Mouse (Mus musculus): ENCODE data around the gene Rnasel.
A peak's percentile ranks its signal among the peaks of the same experiment; 100 is the strongest.
"Not testable (repeated sequence)": the region's sequence is repeated elsewhere in the genome, so short reads cannot be mapped to it uniquely, and the experiment has no call there.

Gene Rnasel

GRCm38 (mm10) chr1:153737101-153738085 lies 11.8 kb upstream of the Rnasel start:
- DNase-seq: no peak

DNA sequence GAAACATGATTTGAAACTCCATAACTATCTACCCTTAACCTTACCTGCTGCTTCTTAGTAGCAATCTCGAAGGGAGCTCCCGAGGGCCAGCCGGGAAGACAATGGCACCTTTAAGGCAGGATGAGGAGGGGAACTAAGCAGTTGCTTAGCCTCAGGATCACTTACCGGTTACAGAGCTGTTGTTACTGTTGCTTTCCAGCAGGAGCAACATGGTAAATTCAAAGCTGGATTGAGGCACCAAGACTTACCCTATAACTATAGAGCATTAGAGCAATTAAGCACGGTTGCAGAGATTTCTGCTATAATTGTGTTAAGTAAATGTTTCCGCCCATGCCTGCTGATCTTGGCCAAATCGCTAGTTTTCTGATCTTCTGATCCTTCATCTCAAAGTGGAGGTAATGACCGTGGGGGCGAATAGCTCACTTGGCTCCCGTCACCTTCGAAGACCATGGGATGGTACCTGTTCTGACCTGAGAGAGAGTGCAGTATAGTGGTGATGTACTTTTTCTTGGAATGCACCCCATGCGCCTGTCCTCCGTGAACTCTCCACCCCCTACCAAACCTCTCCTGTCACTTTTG lies 9.7 kb upstream of the Rnasel start:
- DNase-seq: no peak

- peak; percentile 65 to 71 for DNase-seq
Measured at GRCm38 (mm10) chr1:153740145-153740544, 9.1 kb upstream of the Rnasel start, which contains the start of gene Rgs16. Gene Rgs16, plus strand, starts transcription at chr1:153740349.

- DNase-seq: no peak
Measured at GRCm38 (mm10) chr1:153740775-153741400, 8.3 kb upstream of the Rnasel start.

GRCm38 (mm10) chr1:153741551-153742316 lies 7.5 kb upstream of the Rnasel start:
- DNase-seq: no peak

DNA sequence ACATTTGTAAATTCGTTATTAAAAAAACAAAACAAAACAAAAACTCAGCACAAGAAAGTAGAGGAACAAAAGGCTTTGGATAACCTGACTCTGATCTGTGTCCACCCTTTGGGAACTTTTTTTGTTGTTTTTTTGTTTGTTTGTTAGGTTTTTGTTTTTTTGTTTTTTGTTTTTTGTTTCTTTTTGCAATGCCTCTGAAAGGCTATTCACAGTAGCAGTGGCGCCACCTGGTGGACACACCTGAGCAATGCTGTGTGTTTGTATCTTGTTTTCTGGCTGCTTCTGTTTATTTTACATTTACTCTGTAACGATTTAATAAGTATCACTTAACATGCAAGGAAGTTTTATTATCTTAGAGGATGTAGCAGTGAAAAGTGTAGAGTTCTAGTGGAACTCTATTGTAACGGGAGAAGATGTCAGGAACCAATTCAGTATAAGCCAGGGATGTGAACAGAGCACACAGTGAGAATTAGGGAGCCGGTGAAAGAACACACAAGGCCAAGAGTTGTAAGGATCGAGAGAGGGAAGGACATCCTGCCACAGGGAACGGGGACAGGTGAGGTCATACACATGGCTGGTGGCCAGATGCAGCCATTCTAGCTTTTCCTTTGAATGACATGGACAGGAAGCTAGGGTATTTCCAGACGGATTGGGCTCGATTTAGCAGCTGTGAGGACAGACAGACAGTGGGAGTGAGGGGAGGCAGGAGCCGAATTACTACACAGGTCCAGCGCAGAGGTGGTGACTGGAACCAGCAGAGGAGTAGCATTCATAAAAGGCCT lies 6.7 kb upstream of the Rnasel start:
- peak; percentile 46 to 60 for DNase-seq

GRCm38 (mm10) chr1:153746119-153746670 lies 3.0 kb upstream of the Rnasel start:
- no peak for DNase-seq

- DNase-seq: peak; percentile 55 to 67
Measured at GRCm38 (mm10) chr1:153746728-153747127, 2.5 kb upstream of the Rnasel start.

DNA sequence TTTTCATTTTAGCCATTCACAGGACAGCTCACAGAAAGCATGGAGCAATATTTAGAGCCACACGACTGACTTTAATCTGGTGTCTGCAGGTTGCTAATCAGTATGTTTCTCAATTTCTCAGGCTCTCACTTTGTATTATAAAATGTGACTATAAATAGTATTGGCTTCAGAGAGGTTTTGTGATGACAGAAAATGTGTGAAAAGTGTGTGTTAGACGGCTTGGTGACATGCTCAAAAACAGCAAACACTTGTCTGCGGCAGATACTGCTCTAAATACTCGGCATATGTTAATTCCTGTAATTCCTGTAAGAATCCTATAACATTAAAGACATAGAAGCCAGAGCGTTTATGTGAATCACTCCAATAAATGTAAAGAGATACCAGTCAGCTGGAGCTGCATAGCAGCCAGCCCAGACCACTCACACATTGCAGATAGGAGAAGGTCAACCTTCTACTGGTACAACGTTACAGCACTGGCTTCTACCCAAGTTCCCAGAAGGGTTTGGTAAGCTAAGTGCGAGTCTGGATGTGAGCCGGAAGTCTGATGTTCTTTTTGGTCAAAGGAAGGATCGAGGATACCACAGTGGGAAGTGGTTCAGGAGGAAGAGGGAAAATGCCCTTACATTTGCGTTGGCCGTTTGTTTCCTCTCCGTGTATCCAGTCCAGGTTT lies 1.2 kb upstream of the Rnasel start:
- DNase-seq: peak in 1 of 2 experiments; percentile 13

GRCm38 (mm10) chr1:153748549-153748948 lies 677 bp upstream of the Rnasel start:
- DNase-seq: peak in 1 of 2 experiments; percentile 42

DNA sequence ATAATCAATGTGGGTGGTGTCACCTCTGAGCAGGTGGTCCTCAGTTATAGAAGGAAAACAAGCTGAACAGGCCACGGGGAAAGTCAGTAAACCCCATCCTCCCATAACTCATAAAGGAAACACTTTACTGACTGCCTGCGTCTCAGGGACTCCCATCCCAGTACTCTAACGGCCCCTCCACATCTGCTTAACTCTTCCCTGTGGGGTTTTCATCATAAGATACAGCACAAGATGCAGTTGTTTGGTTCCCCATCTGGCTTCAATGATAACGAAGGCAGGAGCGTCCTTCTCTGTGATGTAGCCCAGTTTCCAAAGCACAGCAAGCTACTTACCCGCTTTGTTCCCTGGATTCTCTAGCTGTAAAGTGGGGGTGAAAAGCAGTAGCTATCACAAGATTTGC lies 828 bp downstream of the Rnasel start:
- no peak for DNase-seq

- DNase-seq: peak; percentile 59 to 62
Measured at GRCm38 (mm10) chr1:153751763-153752301, 2.6 kb downstream of the Rnasel start.

GRCm38 (mm10) chr1:153752521-153752920 lies 3.3 kb downstream of the Rnasel start:
- peak in 1 of 2 experiments; percentile 21 for DNase-seq

GRCm38 (mm10) chr1:153753725-153754464 lies 4.7 kb downstream of the Rnasel start:
- DNase-seq: peak in 1 of 2 experiments; percentile 44

- DNase-seq: no peak
Measured at GRCm38 (mm10) chr1:153764136-153764535, 14.9 kb downstream of the Rnasel start.

GRCm38 (mm10) chr1:153766298-153766697 lies 17.1 kb downstream of the Rnasel start:
- DNase-seq: no peak

GRCm38 (mm10) chr1:153767281-153767680 lies 18.1 kb downstream of the Rnasel start:
- no peak for DNase-seq

DNA sequence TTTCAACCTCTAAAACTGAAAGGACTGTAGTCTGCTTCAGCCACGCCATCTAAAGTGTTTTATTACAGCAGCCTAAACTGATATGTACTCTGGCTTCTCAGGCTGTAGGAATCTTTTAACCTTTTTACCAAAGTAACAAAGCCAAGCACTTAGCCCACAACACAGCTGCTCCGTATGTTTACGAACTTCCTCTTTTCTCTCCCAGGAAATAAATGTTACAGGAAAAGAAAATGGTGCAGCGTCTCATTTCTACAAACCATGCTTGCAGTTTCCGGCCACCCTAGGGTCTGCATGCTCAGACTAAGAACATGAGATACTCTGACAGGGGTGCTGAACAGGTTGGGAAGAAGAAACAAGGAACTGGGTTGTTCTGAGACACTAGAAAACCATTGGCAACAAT lies 19.2 kb downstream of the Rnasel start:
- no peak for DNase-seq

DNA sequence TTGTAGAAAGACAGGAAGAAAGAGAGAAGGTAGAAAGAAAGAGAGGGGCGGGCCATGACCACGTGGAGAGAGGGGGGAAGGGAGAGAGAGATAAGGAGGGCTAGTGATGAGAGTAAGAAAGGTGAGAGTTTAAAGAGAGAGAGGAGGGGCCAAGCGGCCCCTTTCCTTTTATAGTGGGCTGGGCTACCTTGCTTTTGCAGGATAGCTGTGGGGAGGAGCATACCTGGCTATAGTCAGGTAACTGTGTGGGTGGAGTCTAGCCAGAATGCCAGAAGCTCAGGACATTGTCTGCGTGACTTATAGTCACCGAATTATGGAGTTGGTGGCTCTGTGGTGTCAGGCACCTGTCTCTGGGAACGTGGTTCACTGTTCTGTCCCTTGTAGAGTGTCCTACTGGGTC lies 20.3 kb downstream of the Rnasel start:
- not testable (repeated sequence) for DNase-seq

All from lung, adult 18-20 months (tissue).